Mouse (Mus musculus) adrenal gland, adult (tissue): Measurements from ENCODE around the gene Itm2c.
A peak's percentile ranks its signal among the peaks of the same experiment; 100 is the strongest.

Experiments
- DNase-seq, 2 experiments: peaks; one replicate each; pipeline ENCODE4 v3.0.0; 2022 to 2023; ENCODE audit warnings: low spot score in 1 of 2; ENCODE audit not compliant: inconsistent age in 2 of 2

The Itm2c gene

DNA sequence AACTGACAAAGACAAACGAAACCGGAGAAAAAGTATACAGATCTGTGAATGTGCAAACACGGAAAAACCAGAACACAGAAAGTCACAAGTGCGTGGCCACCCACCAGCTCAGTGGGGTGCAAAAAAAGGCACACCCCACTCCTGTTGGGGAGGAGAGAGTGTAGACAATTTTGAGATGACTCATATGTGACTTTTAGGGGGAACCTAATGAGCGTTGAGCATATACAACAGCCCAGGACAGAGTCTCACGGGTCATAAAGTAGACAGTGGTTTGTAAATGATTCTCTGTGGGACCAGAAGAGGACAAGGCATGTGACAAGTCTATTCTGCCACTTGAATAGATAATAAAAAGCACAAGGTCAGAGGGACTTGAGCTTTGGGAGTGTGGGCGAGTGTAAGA lies 39.1 kb downstream of the Itm2c start:
- DNase-seq: peak in 1 of 2 experiments; percentile 44

DNA sequence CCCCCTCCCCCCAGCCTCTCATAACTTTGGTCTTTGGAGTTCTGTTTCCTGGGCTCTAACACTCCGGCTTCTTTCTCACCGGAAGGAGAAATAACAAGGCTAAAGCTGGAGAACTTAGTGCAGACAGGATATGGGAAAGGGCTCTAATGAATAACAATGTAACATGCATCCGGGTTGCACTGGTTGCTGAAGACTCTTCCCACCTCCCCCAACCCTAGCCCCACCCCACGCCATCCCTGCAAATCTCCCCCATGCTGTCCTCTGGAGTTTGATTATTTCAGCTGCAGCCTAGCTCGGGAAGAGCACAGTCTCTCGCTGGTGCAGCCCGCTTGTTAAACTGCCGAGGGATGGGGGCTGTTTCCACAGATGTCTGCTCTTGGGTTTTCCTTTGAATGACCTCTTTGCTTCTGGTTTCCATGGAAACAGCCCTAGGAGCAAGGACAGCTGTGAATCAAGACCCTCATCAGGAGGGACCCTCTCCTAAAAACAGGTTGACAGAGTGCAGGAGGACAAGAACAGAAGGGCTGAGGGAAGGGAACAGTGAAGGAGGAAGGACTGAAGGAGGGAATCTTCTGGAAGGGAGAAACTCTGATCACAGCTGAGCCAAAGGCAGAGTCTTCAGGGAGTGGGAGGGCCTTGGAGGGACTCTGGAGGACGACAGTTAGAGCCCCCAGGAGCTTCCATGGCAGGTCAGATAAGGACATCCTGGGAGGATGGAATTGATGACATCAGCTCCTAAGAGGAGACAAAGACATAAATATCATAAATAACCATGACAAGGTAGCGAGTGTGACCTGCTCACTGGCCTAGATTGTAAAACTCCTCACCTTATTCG lies 39.8 kb downstream of the Itm2c start:
- peak in 1 of 2 experiments; percentile 48 for DNase-seq

GRCm38 (mm10) chr1:85934560-85934959 lies 40.5 kb downstream of the Itm2c start:
- DNase-seq: no peak

- DNase-seq: peak; percentile 73 to 93
Measured at GRCm38 (mm10) chr1:85935148-85935852, 41.2 kb downstream of the Itm2c start.

GRCm38 (mm10) chr1:85936265-85936664 lies 42.2 kb downstream of the Itm2c start:
- DNase-seq: peak in 1 of 2 experiments; percentile 43

GRCm38 (mm10) chr1:85937323-85937722 lies 43.2 kb downstream of the Itm2c start:
- DNase-seq: no peak

GRCm38 (mm10) chr1:85942318-85942717 lies 48.2 kb downstream of the Itm2c start:
- no peak for DNase-seq

GRCm38 (mm10) chr1:85949085-85949684 lies 55.1 kb downstream of the Itm2c start:
- DNase-seq: no peak

DNA sequence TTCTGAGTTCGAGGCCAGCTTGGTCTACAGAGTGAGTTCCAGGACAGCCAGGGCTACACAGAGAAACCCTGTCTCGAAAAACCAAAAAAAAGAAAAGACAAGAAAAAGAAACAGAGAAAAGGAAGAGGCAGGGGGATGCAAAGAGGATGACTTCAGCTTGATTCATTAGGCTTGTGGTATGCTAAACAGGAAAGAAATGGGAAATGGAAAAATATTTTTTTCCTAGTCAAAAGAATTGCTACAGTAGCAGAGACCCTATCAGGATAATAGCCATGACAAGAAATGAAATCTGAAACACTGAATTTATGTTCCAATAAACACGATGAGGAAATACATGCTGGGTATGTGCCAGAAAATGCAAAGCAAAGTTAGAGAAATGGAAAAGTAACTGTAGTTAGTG lies 61.1 kb downstream of the Itm2c start:
- no peak for DNase-seq

DNA sequence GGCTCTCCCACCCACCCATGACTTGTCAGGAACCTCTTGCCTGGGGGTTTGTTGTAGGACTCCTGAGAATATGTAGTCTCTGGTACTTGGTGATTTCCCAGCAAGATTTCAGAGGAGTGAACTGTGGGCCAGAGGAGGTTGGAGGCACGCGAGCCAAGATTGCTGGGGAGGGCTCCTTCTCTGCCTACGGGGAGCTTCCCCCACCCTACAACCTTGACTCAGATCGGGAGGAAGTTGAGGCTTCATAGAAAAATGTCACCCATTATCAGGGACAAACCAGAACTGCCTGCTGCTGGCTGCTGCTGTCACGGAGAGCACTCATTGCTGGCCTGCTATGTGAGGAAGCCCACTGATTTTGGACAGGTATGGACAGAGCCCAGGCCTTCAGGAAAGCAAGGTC lies 63.2 kb downstream of the Itm2c start:
- peak in 1 of 2 experiments; percentile 77 for DNase-seq

DNA sequence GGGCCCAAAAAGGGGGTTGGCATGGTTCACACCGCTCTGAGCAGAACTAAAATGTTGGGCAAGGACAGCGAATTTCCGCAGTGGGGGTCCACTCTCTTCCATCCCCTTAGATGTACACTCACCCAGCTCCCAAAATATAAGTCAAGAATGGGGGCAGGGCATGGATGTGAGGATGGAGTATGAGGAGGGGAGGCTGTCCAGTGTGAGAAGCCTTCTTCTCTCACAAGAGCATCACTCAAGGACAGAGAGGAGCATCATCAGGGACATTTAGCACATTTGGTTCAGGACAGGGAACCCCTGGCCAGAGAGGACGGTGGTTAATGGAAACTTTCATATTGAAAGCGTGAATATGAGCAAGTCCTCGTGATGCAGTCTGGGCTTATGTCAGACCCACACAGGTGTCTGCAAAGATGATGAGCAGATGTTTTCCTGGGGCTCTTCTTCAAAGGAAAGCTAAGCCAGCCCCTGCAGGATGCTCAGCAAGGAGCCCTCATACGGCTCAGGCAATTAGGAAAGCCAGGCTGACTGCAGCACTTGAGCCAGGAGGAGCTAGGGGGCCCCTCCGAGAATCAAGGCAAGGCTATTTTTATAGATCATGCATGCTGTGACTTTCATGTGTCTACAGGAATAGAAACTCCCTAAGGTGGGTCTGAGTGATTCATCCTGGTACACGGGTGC lies 64.0 kb downstream of the Itm2c start:
- peak in 1 of 2 experiments; percentile 62 for DNase-seq
